Mouse (Mus musculus): ENCODE measurements around the gene Fiz1.
A peak's percentile ranks its signal among the peaks of the same experiment; 100 is the strongest.
"Not testable (repeated sequence)": the region's sequence is repeated elsewhere in the genome, so short reads cannot be mapped to it uniquely, and the experiment has no call there.

Fiz1 gene

DNA sequence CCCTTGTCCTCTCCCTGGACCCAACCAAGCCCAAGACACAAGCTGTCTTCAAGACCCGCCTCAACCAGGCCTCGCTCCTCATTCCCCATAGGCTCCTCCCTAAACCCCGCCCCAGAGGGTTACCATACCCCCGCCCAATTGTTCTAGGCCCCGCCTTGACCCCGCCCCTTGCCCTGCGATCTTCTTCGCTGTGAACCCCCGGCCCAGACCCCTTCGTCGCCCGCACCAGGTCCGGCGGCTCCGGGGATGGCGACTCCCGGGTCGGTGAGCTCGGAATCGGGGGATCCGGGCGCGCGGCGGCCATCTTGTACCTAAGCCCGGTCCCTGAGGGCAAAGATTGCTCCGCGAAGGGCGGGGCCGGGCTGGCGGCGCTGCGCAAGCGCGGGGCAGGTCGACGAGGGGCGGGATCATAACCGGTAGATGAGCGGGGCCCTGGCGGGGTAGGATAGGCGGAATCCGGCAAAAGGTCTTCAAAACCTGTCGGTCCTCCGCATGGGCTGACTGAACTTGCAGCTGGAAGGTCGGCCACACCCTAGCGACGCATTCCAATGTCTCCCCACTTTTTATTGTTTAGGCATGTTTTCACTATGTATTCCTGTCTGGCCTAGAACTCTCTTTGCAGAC is 23.7 kb upstream of the Fiz1 start, which contains the start of gene Zfp784:
TSS of gene Zfp784 (minus strand) at position 338 of the 624 bp plus-strand sequence.
- DNase-seq (ENCODE audit: low read depth, low spot score): peak; percentile 80

DNA sequence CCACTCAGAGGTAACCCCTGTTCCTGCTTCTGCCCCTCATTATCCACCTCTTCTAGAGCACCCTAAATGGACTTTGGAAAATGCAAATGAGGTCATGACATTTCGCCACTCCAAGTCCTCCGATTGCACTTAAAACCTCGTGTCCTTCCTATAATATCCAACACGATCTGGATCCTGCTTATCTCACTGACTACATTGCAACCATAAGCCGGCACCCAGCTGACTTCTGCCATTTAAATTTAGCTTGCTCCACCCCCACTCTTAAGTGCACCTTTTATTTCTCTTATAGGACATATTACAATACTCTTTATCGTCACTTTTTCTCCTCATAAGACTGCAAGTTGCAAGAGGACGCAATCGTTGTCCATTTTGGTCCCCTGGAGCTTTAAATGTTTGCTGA is 23.0 kb upstream of the Fiz1 start:
- DNase-seq (ENCODE audit: low read depth, low spot score): no peak

- no peak for DNase-seq (ENCODE audit: low read depth, low spot score)
Observed at GRCm38 (mm10) chr7:5037026-5037425, 22.5 kb upstream of the Fiz1 start.

DNA sequence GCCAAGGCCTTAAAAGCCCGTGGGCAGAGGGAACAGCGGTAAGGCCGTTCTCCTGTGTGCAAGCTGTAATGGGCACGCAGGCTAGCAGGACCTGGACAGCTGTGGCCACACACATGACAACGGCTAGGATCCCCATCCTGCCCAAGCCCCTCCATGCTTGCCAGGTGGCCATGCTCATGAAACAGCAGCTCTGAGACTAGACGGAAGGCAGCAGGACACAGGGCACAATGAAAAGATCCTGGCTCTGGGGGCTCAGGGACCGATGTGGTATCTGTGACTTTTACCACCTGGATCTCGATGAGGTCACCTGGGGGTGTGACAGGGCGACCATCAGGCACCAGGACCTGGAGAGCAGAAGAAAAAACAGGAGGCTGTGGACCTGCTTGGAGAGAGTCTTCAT is 21.6 kb upstream of the Fiz1 start:
- no peak for DNase-seq (ENCODE audit: low read depth, low spot score)

GRCm38 (mm10) chr7:5035628-5036027 is 21.1 kb upstream of the Fiz1 start:
- no peak for DNase-seq (ENCODE audit: low read depth, low spot score)

- no peak for DNase-seq (ENCODE audit: low read depth, low spot score)
Observed at GRCm38 (mm10) chr7:5033818-5034217, 19.3 kb upstream of the Fiz1 start, which contains the start of gene 4632433K11Rik. 4632433K11Rik (plus strand) TSS chr7:5034118.

GRCm38 (mm10) chr7:5031496-5031895 is 17.0 kb upstream of the Fiz1 start:
- no peak for DNase-seq (ENCODE audit: low read depth, low spot score)

- DNase-seq (ENCODE audit: low read depth, low spot score): no peak
Observed at GRCm38 (mm10) chr7:5030554-5031275, 16.2 kb upstream of the Fiz1 start.

GRCm38 (mm10) chr7:5029946-5030345 is 15.4 kb upstream of the Fiz1 start:
- DNase-seq (ENCODE audit: low read depth, low spot score): no peak

GRCm38 (mm10) chr7:5029543-5029942 is 15.0 kb upstream of the Fiz1 start:
- no peak for DNase-seq (ENCODE audit: low read depth, low spot score)

GRCm38 (mm10) chr7:5021197-5021596 is 6.7 kb upstream of the Fiz1 start:
- DNase-seq (ENCODE audit: low read depth, low spot score): no peak

DNA sequence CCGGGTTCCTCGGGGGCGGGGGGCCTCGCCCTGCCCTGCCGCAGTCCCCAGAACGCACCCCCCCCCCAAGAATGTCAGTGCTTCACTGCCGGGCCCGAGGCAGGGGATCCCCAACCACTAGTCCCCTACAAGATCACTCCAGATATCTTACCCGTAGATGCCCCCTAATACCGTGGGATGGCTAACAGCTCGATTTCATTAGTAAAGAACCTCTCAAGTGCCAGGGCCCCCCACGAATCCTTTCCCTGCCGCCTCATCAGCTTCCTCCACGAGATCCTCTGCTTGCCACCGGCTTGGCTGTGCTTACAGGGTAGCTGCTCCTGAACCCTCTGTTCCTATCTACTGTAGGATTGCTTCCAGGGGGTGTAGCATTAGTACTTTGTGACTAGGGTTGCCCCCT is 6.2 kb upstream of the Fiz1 start:
- no peak for DNase-seq (ENCODE audit: low read depth, low spot score)

DNA sequence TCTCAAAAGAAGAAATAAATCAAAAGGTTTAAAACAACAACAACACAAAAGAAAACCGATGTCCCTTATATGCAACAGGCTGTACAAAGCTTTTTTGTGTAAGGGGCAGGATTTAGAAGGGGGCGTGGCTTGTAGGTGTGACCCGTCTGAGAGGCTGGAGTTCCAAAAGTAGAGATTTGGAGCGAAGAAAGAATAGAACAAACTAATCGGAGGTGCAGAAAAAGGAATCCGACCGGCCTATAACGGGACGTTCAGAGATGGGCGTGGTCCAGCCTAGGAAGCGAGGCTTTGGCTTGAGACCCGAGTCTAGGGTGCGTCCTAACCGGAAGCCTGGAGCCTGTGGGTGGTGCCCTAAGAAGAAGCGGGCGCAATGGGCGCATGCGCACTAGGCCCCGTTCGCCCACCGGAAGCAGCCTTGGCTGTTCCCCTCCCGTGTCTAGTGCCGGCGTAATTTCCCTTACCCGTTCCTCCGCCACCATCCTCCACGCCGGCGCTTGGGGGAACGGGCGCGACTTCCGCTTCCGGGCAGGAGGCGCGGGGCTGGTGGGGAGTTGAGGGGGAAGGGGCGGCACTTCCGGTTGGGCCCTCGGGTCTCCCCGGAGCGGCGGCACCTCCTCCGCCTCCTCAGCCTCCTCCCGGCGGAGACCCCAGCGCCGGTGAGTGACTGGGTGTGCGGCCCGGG is 5.6 kb upstream of the Fiz1 start, which contains the start of the genes Zfp865 and Ccdc106:
TSS of gene Zfp865 (plus strand) at position 377 of the 682 bp plus-strand sequence.
TSS of gene Ccdc106 (plus strand) at position 554 of the 682 bp plus-strand sequence.
- DNase-seq (ENCODE audit: low read depth, low spot score): peak; percentile 97

- not testable (repeated sequence) for DNase-seq (ENCODE audit: low read depth, low spot score)
Observed at GRCm38 (mm10) chr7:5019576-5019975, 5.1 kb upstream of the Fiz1 start.

DNA sequence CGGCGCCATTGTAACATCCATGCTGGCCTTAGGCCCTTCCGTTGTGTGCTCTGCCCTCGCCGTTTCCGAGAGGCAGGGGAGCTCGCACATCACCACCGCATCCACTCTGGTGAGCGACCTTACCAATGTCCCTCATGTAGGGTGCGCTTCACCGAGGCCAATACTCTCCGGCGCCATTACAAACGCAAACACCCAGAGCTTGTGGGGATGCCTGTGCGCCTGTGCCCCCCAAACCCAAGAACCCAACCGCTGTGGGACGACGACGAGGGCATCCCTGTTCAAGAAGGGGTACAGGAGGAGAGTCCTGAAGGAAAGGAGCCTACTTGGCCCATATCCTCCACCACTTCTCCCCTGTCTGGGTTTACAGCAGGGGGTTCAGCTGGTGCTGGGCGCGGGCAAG is 3.4 kb upstream of the Fiz1 start:
- DNase-seq (ENCODE audit: low read depth, low spot score): no peak

- DNase-seq (ENCODE audit: low read depth, low spot score): no peak
Observed at GRCm38 (mm10) chr7:5017352-5017751, 2.9 kb upstream of the Fiz1 start.

DNA sequence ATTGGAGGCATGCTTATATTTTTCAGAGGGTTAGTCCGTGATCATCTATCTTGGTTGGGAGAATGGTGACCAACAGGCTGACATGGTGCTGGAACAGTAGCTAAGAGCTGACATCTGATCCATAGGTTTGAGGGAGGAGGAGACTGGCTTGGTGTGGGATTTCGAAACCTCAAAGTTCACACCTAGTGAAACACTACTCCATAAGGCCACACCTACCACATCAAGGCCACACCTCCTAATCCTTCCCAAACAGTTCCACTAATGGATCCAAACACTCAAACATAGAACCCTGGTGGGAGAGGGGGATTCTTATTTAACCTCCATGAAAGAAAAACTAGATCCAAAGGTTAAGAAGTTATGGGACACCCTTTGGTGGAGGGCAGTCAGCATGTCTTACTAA is 2.4 kb upstream of the Fiz1 start:
- no peak for DNase-seq (ENCODE audit: low read depth, low spot score)

- no peak for DNase-seq (ENCODE audit: low read depth, low spot score)
Observed at GRCm38 (mm10) chr7:5016057-5016456, 1.6 kb upstream of the Fiz1 start.

- DNase-seq (ENCODE audit: low read depth, low spot score): no peak
Observed at GRCm38 (mm10) chr7:5015118-5016001, 863 bp upstream of the Fiz1 start, which contains the start of gene Gm44973. Gm44973 (plus strand) TSS chr7:5015496.

DNA sequence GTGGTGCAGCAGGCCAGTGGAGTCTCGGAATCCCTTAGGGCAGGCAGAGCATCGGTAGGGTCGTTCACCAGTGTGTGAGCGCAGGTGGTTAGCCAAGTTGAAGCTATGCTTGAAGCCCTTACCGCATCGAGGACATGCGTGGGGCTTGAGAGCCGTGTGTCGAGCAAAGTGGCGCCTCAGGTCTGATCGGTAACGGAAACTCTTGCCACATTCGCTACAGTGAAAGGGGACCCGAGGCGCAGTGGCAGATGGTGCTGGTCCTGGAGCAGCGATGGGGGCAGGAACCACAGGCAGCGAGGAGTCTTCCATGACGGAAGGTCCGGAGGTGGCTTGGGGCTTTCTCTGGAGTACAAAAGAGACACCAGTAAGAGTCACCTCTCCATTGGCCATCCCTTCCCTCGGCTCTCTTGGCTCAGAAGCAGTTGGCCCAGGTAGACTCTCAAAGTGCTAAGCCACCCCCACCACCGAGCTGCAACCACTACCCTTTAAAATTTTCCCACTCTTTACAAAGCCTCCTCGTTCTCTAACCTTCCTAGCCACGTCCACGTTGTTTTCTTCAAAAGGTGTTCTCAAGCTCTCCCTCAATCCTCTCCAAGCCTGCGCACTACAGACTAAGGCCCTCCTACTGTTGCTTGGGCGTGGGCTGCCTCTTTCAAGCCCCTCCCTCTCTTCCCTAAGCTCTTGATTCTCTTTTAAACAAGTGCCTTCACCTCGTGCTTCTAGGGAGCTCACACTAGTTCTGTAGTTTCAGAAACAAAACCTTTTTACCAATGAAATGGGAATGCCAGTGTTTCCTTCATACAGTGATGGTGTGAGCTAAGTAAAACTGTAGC is 1.6 kb downstream of the Fiz1 start:
- no peak for DNase-seq (ENCODE audit: low read depth, low spot score)

GRCm38 (mm10) chr7:5008229-5008628 is 6.3 kb downstream of the Fiz1 start:
- no peak for DNase-seq (ENCODE audit: low read depth, low spot score)

Data from WW6 (cell line).